Mouse (Mus musculus) monocyte, adult 59 days (primary cell): Measurements from ENCODE around the gene Olfr1039. TPM values are rescaled to one million over a fixed set of nuclear protein-coding genes. Genes with fewer than 3 reads are reported as not detected.

Experiments
- total RNA-seq, 2 experiments: library from RNA; stranded (reverse); gene quantifications; one replicate each; pipeline ENCODE4 v1.2.4; 2023

Olfr1039 gene
- not detected for total RNA-seq

GRCm38 (mm10) chr2:86135828-86136227 is at the start of gene Olfr1039:
TSS of gene Olfr1039 (minus strand) at chr2:86135928.

DNA sequence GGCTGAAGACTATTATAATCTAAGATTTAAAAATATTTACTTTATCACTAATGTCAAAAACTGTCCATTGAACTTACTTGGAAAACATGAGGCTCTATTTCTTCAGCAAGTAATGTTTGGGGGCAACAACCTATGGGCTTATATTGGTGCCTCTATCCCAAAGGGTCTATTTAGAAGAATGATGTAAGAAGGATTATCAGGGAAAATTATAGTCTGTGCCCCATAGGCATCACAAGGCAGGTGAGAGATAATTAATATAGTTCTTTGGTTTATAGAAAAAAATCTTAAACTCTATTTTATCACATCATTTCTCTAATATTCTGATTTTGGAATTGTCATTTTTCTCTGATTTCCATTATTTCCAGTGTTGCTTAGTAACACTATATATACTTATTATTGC is 42.0 kb upstream of the Olfr1039 start, which contains the start of gene Olfr1044:
Gene Olfr1044 (minus strand): TSS at position 101 of the 400 bp plus-strand sequence.

DNA sequence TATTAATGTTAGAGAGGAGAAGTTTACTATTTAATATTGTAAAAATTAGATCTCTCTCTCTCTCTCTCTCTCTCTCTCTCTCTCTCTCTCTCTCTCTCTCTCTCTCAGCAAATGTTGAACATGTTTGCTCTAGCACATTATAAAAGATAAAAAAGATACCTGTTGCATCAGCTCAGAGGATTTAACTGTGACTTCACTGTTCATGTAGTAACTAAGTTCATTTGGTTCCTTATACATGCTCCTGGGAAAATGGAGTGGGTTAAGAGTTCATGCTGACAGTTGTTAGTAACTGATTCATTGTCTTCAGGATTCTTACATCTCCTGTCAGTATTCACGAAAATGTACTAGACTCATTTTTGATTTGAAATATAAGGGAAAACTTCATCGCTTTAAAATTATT is 31.7 kb upstream of the Olfr1039 start, which contains the start of gene Olfr1043:
Gene Olfr1043 (minus strand): TSS at position 101 of the 400 bp plus-strand sequence.

GRCm38 (mm10) chr2:86161738-86162137 is 26.0 kb upstream of the Olfr1039 start, which contains the start of gene Olfr1042:
TSS of gene Olfr1042 (minus strand) at chr2:86161838.

GRCm38 (mm10) chr2:86146632-86147031 is 10.9 kb upstream of the Olfr1039 start, which contains the start of gene Olfr1040:
TSS of gene Olfr1040 (minus strand) at chr2:86146732.

GRCm38 (mm10) chr2:86087285-86087684 is 48.4 kb downstream of the Olfr1039 start, which contains the start of gene Olfr1037:
TSS of gene Olfr1037 (minus strand) at chr2:86087385.

Other genes starting within 250 kb of the Olfr1039 start
- not detected for gene Olfr1024, start 230.9 kb downstream of the Olfr1039 start, total RNA-seq
- not detected for gene Olfr1025-ps1, start 220.7 kb downstream of the Olfr1039 start, total RNA-seq
- not detected for gene Olfr1026, start 214.4 kb downstream of the Olfr1039 start, total RNA-seq
- not detected for gene Olfr1028, start 185.5 kb downstream of the Olfr1039 start, total RNA-seq
- gene Olfr1029, start 162.0 kb downstream of the Olfr1039 start, total RNA-seq = not detected
- not detected for gene Olfr1030, start 156.7 kb downstream of the Olfr1039 start, total RNA-seq
- gene Olfr1031, start 145.6 kb downstream of the Olfr1039 start, total RNA-seq = not detected
- not detected for gene Olfr1032, start 130.4 kb downstream of the Olfr1039 start, total RNA-seq
- gene Olfr1033, start 115.3 kb downstream of the Olfr1039 start, total RNA-seq = not detected
- gene Olfr1034, start 90.1 kb downstream of the Olfr1039 start, total RNA-seq = not detected
- not detected for gene Olfr1036, start 61.9 kb downstream of the Olfr1039 start, total RNA-seq
- not detected for gene Olfr1037, start 48.5 kb downstream of the Olfr1039 start, total RNA-seq
- not detected for gene Olfr1040, start 10.8 kb upstream of the Olfr1039 start, total RNA-seq
- not detected for gene Olfr1042, start 25.9 kb upstream of the Olfr1039 start, total RNA-seq
- not detected for gene Olfr1043, start 31.6 kb upstream of the Olfr1039 start, total RNA-seq
- gene Olfr1044, start 41.9 kb upstream of the Olfr1039 start, total RNA-seq = not detected
- not detected for gene Olfr52, start 49.8 kb upstream of the Olfr1039 start, total RNA-seq
- not detected for gene Olfr1045, start 67.1 kb upstream of the Olfr1039 start, total RNA-seq
- gene Olfr1046, start 83.4 kb upstream of the Olfr1039 start, total RNA-seq = not detected
- gene Olfr1047, start 95.5 kb upstream of the Olfr1039 start, total RNA-seq = not detected
- gene Olfr1048, start 104.4 kb upstream of the Olfr1039 start, total RNA-seq = not detected
- not detected for gene Olfr1049, start 122.4 kb upstream of the Olfr1039 start, total RNA-seq
- gene Olfr1051, start 143.2 kb upstream of the Olfr1039 start, total RNA-seq = not detected
- not detected for gene Olfr1052, start 156.5 kb upstream of the Olfr1039 start, total RNA-seq
- not detected for gene Olfr1053, start 179.4 kb upstream of the Olfr1039 start, total RNA-seq
- gene Olfr1054, start 199.5 kb upstream of the Olfr1039 start, total RNA-seq = not detected
- not detected for gene Olfr1055, start 214.4 kb upstream of the Olfr1039 start, total RNA-seq
- not detected for gene Olfr1056, start 226.5 kb upstream of the Olfr1039 start, total RNA-seq
- not detected for gene Olfr1057, start 242.5 kb upstream of the Olfr1039 start, total RNA-seq